Mouse (Mus musculus): ENCODE data around the gene Fgd6. TPM values are rescaled to one million over a fixed set of nuclear protein-coding genes. Genes with fewer than 3 reads are reported as not detected.

Gene Fgd6
- total RNA-seq (2012; rRNA removed) (1.2 and 1.4 TPM in 2 replicates), polyA plus RNA-seq (2012; ENCODE audit: insufficient read depth in 1 of 2, insufficient read length in 2 of 2, low read depth in 1 of 2, low replicate concordance in 2 of 2, missing spikeins in 1 of 2) (1 to 10 TPM in 1 of 2 experiments, not detected in 1; 2.8 TPM)

- peaks cover 0 to 24% of the 10 kb centered on the region in 2 experiments; a peak in 2 of 4 replicates for H3K36me3 ChIP-seq (ENCODE audit: control insufficient read depth in 1 of 2, insufficient read depth in 2 of 2, low read length in 2 of 2)
- H3K27ac ChIP-seq (ENCODE audit: control insufficient read depth, low read depth, low read length) = peak within 1 kb of the TSS; percentile 49; the same call in 1 of the 2 replicates
- peak within 1 kb of the TSS; percentile 95 to 97 for H3K4me3 ChIP-seq (ENCODE audit: control insufficient read depth in 1 of 2, insufficient read depth in 1 of 2, low read depth in 2 of 2, low read length in 2 of 2)
- H3K27me3 ChIP-seq (ENCODE audit: control insufficient read depth in 1 of 2, insufficient read depth in 2 of 2, low read length in 2 of 2) = no peaks in the 10 kb centered on the region
- H3K79me2 ChIP-seq (ENCODE audit: control insufficient read depth, insufficient read depth, low read length, poor library complexity) = peaks cover 23% of the 10 kb centered on the region
- H3K4me1 ChIP-seq (ENCODE audit: control insufficient read depth in 1 of 2, insufficient read depth in 2 of 2, low read length in 2 of 2) = peaks cover 11 to 12% of the 10 kb centered on the region in 2 experiments
- peak; percentile 99 for DNase-seq (ENCODE audit: low read depth, low spot score)
- peak within 1 kb of the TSS; percentile 98 for H3K9ac ChIP-seq (ENCODE audit: control insufficient read depth, low read depth, low read length, poor library complexity, severe bottlenecking)
- no peaks in the 10 kb centered on the region for H3K9me3 ChIP-seq (replicated peaks; ENCODE audit: insufficient read depth, low read length)
- peak; percentile 76 for TF ChIP-seq RAD21 (IDR thresholded peaks at IDR 0.05; ENCODE audit: low read depth, low read length)
- no peak for TF ChIP-seq ZKSCAN1 (IDR thresholded peaks at IDR 0.05; ENCODE audit: low read depth, low read length)
- TF ChIP-seq JUND (IDR thresholded peaks at IDR 0.05; ENCODE audit: low read depth, low read length) = no peak
- TF ChIP-seq ZC3H11A (IDR thresholded peaks at IDR 0.05; ENCODE audit: low read depth, low read length) = peak; percentile 58
- TF ChIP-seq POLR2AphosphoS2 (IDR thresholded peaks at IDR 0.05; ENCODE audit: low read length) = peak; percentile 38; the same call in 1 of the 2 replicates
- no peak for TF ChIP-seq ZNF384 (IDR thresholded peaks at IDR 0.05; ENCODE audit: low read depth, low read length)
- TF ChIP-seq USF2 (IDR thresholded peaks at IDR 0.05; ENCODE audit: borderline replicate concordance in 1 of 2, insufficient read depth in 1 of 2, low read depth in 1 of 2, low read length in 2 of 2) = no peak
- TF ChIP-seq GABPA (IDR thresholded peaks at IDR 0.05; ENCODE audit: low read depth, low read length) = no peak
- TF ChIP-seq MAFK (IDR thresholded peaks at IDR 0.05; ENCODE audit: borderline replicate concordance, low read depth, low read length) = no peak
- peak in 2 of 3 experiments; percentile 71 to 83; a peak in 5 of 6 replicates for TF ChIP-seq CTCF (IDR thresholded peaks at IDR 0.05 in 2 of 3, conservative IDR thresholded peaks at IDR 0.05 in 1 of 3; ENCODE audit: control insufficient read depth in 1 of 3, insufficient read depth in 1 of 3, low read depth in 2 of 3, low read length in 3 of 3, poor library complexity in 1 of 3, severe bottlenecking in 1 of 3)
- TF ChIP-seq MXI1 (IDR thresholded peaks at IDR 0.05; ENCODE audit: low read depth, low read length) = peak; percentile 55
- TF ChIP-seq CHD1 (IDR thresholded peaks at IDR 0.05; ENCODE audit: low read depth, low read length) = 0 out of 2 replicates have a peak, but pooled peaks have one; percentile 70
- TF ChIP-seq RCOR1 (IDR thresholded peaks at IDR 0.05; ENCODE audit: low read depth, low read length) = no peak
- TF ChIP-seq NELFE (IDR thresholded peaks at IDR 0.05; ENCODE audit: low read depth, low read length) = peak; percentile 70
- TF ChIP-seq MYB (IDR thresholded peaks at IDR 0.05; ENCODE audit: low read depth, low read length) = no peak
- no peak for TF ChIP-seq POLR2AphosphoS5 (IDR thresholded peaks at IDR 0.05; ENCODE audit: borderline replicate concordance, low read depth, low read length)
- TF ChIP-seq BHLHE40 (IDR thresholded peaks at IDR 0.05; ENCODE audit: borderline replicate concordance, low read depth, low read length) = no peak
- peak; percentile 71 for TF ChIP-seq SIN3A (IDR thresholded peaks at IDR 0.05; ENCODE audit: low read length)
- peak; percentile 65; the same call in 1 of the 2 replicates for TF ChIP-seq MAZ (IDR thresholded peaks at IDR 0.05; ENCODE audit: low read depth, low read length)
- TF ChIP-seq ZMIZ1 (IDR thresholded peaks at IDR 0.05; ENCODE audit: low read depth, low read length) = peak; percentile 53; the same call in 1 of the 2 replicates
- no peak for TF ChIP-seq GATA1 (IDR thresholded peaks at IDR 0.05; ENCODE audit: low read depth, low read length)
- TF ChIP-seq E2F4 (IDR thresholded peaks at IDR 0.05; ENCODE audit: borderline replicate concordance, low read depth, low read length) = no peak
- TF ChIP-seq HCFC1 (IDR thresholded peaks at IDR 0.05; ENCODE audit: low read depth, low read length) = peak; percentile 99
- TF ChIP-seq CHD2 (IDR thresholded peaks at IDR 0.05; ENCODE audit: low read length) = no peak
- TF ChIP-seq EP300 (IDR thresholded peaks at IDR 0.05; ENCODE audit: low read depth in 1 of 2, low read length in 2 of 2) = no peak
- no peak for TF ChIP-seq MAX (IDR thresholded peaks at IDR 0.05; ENCODE audit: low read length)
- TF ChIP-seq KAT2A (conservative IDR thresholded peaks at IDR 0.05; ENCODE audit: low read depth, low read length) = no peak; the same call in 1 of the 2 replicates
- TF ChIP-seq TCF12 (IDR thresholded peaks at IDR 0.05; ENCODE audit: low read depth, low read length) = no peak
- peak; percentile 74 to 75 for TF ChIP-seq POLR2A (IDR thresholded peaks at IDR 0.05; ENCODE audit: control insufficient read depth in 1 of 2, insufficient read depth in 1 of 2, low read depth in 1 of 2, low read length in 2 of 2, poor library complexity in 1 of 2)
- TF ChIP-seq USF1 (IDR thresholded peaks at IDR 0.05; ENCODE audit: low read depth, low read length) = peak; percentile 43
- no peak for TF ChIP-seq TAL1 (IDR thresholded peaks at IDR 0.05; ENCODE audit: low read length)
- TF ChIP-seq ETS1 (IDR thresholded peaks at IDR 0.05; ENCODE audit: low read depth, low read length) = no peak
- no peak for TF ChIP-seq ELF1 (IDR thresholded peaks at IDR 0.05; ENCODE audit: low read depth, low read length)
- TF ChIP-seq MEF2A (IDR thresholded peaks at IDR 0.05; ENCODE audit: extremely low read depth, insufficient replicate concordance, low read depth, low read length, poor library complexity, severe bottlenecking) = no peak
- TF ChIP-seq SMC3 (IDR thresholded peaks at IDR 0.05; ENCODE audit: low read depth, low read length) = peak; percentile 66
Observed at GRCm38 (mm10) chr10:94035658-94036374, at the start of gene Fgd6, which contains the start of gene Vezt. Gene Fgd6, plus strand, starts transcription at chr10:94036001. Gene Vezt, minus strand, starts transcription at chr10:94035817.

All from MEL (cell line).